Mouse (Mus musculus): ENCODE results near the gene Atn1. TPM values are rescaled to one million over a fixed set of nuclear protein-coding genes. Genes with fewer than 3 reads are reported as not detected.

Gene Atn1
- total RNA-seq, 2 experiments from 2014 or later, result 1.2 to 25.7 TPM

Other genes starting within 250 kb of the Atn1 start
- gene C1ra, start 244.1 kb downstream of the Atn1 start, total RNA-seq (2015), result 2.8 and 3.3 TPM in 2 replicates
- 3.5 and 4.0 TPM in 2 replicates for gene C1ra, start 244.1 kb downstream of the Atn1 start, total RNA-seq (2017)
- gene C1s1, start 214.2 kb downstream of the Atn1 start, total RNA-seq (2015), result not detected in 2 replicates
- not detected in 2 replicates for gene C1s1, start 214.2 kb downstream of the Atn1 start, total RNA-seq (2017)
- gene C1rb, start 186.2 kb downstream of the Atn1 start, total RNA-seq (2015), result not detected in 2 replicates
- gene C1rb, start 186.2 kb downstream of the Atn1 start, total RNA-seq (2017), result not detected in 2 replicates
- gene C1s2, start 120.4 kb downstream of the Atn1 start, total RNA-seq (2015), result not detected in 2 replicates
- gene C1s2, start 120.4 kb downstream of the Atn1 start, total RNA-seq (2017), result not detected in 2 replicates
- gene Lpcat3, start 93.5 kb downstream of the Atn1 start, total RNA-seq (2015), result 38.4 and 40.7 TPM in 2 replicates
- gene Lpcat3, start 93.5 kb downstream of the Atn1 start, total RNA-seq (2017), result 27.8 and 28.8 TPM in 2 replicates
- gene Emg1, start 44.3 kb downstream of the Atn1 start, total RNA-seq (2015), result 204 and 205 TPM in 2 replicates
- 304 and 317 TPM in 2 replicates for gene Emg1, start 44.3 kb downstream of the Atn1 start, total RNA-seq (2017)
- 229 and 271 TPM in 2 replicates for gene Phb2, start 44.2 kb downstream of the Atn1 start, total RNA-seq (2015)
- 335 and 374 TPM in 2 replicates for gene Phb2, start 44.2 kb downstream of the Atn1 start, total RNA-seq (2017)
- 115 and 121 TPM in 2 replicates for gene Ptpn6, start 17.8 kb downstream of the Atn1 start, total RNA-seq (2015)
- 398 and 466 TPM in 2 replicates for gene Ptpn6, start 17.8 kb downstream of the Atn1 start, total RNA-seq (2017)
- 171 and 179 TPM in 2 replicates for gene Grcc10, start 15.2 kb downstream of the Atn1 start, total RNA-seq (2015)
- 99.5 and 133 TPM in 2 replicates for gene Grcc10, start 15.2 kb downstream of the Atn1 start, total RNA-seq (2017)
- gene Gm45234, start 503 bp downstream of the Atn1 start, total RNA-seq (2015), result not detected in 2 replicates
- gene Gm45234, start 503 bp downstream of the Atn1 start, total RNA-seq (2017), result not detected in 2 replicates
- gene Eno2, start 13.1 kb upstream of the Atn1 start, total RNA-seq (2015), result not detected in 2 replicates
- not detected in 2 replicates for gene Eno2, start 13.1 kb upstream of the Atn1 start, total RNA-seq (2017)
- not detected in 2 replicates for gene Lrrc23, start 23.2 kb upstream of the Atn1 start, total RNA-seq (2015)
- gene Lrrc23, start 23.2 kb upstream of the Atn1 start, total RNA-seq (2017), result 0.17 TPM in 1 of 2 replicates, not detected in the other
- 1.6 and 2.2 TPM in 2 replicates for gene Spsb2, start 52.1 kb upstream of the Atn1 start, total RNA-seq (2015)
- gene Spsb2, start 52.1 kb upstream of the Atn1 start, total RNA-seq (2017), result 6.0 and 9.0 TPM in 2 replicates
- 279 and 298 TPM in 2 replicates for gene Tpi1, start 57.8 kb upstream of the Atn1 start, total RNA-seq (2015)
- gene Tpi1, start 57.8 kb upstream of the Atn1 start, total RNA-seq (2017), result 240 and 287 TPM in 2 replicates
- gene Usp5, start 73.0 kb upstream of the Atn1 start, total RNA-seq (2015), result 42.0 and 46.7 TPM in 2 replicates
- gene Usp5, start 73.0 kb upstream of the Atn1 start, total RNA-seq (2017), result 86.1 and 87.7 TPM in 2 replicates
- gene Cdca3, start 73.0 kb upstream of the Atn1 start, total RNA-seq (2015), result 130 and 145 TPM in 2 replicates
- 149 and 159 TPM in 2 replicates for gene Cdca3, start 73.0 kb upstream of the Atn1 start, total RNA-seq (2017)
- gene Gnb3, start 83.8 kb upstream of the Atn1 start, total RNA-seq (2015), result not detected in 2 replicates
- gene Gnb3, start 83.8 kb upstream of the Atn1 start, total RNA-seq (2017), result not detected in 2 replicates
- 1.3 and 3.5 TPM in 2 replicates for gene P3h3, start 101.2 kb upstream of the Atn1 start, total RNA-seq (2015)
- 1.00 and 2.5 TPM in 2 replicates for gene P3h3, start 101.2 kb upstream of the Atn1 start, total RNA-seq (2017)
- not detected in 2 replicates for gene Gpr162, start 107.5 kb upstream of the Atn1 start, total RNA-seq (2015)
- gene Gpr162, start 107.5 kb upstream of the Atn1 start, total RNA-seq (2017), result not detected in 2 replicates
- gene Cd4, start 131.7 kb upstream of the Atn1 start, total RNA-seq (2015), result 0.42 and 1.0 TPM in 2 replicates
- gene Cd4, start 131.7 kb upstream of the Atn1 start, total RNA-seq (2017), result 0.08 and 1.0 TPM in 2 replicates
- gene Lag3, start 155.2 kb upstream of the Atn1 start, total RNA-seq (2015), result 0.81 and 1.3 TPM in 2 replicates
- 0.08 and 1.0 TPM in 2 replicates for gene Lag3, start 155.2 kb upstream of the Atn1 start, total RNA-seq (2017)
- 15.9 and 18.8 TPM in 2 replicates for gene Ptms, start 163.6 kb upstream of the Atn1 start, total RNA-seq (2015)
- 14.0 and 26.1 TPM in 2 replicates for gene Ptms, start 163.6 kb upstream of the Atn1 start, total RNA-seq (2017)
- gene Mlf2, start 174.9 kb upstream of the Atn1 start, total RNA-seq (2015), result 71.3 and 82.7 TPM in 2 replicates
- gene Mlf2, start 174.9 kb upstream of the Atn1 start, total RNA-seq (2017), result 57.0 and 58.8 TPM in 2 replicates
- gene Cops7a, start 209.0 kb upstream of the Atn1 start, total RNA-seq (2015), result 86.3 and 90.2 TPM in 2 replicates
- gene Cops7a, start 209.0 kb upstream of the Atn1 start, total RNA-seq (2017), result 56.1 and 61.8 TPM in 2 replicates
- gene Pianp, start 240.2 kb upstream of the Atn1 start, total RNA-seq (2015), result 0.15 TPM in 1 of 2 replicates, not detected in the other
- gene Pianp, start 240.2 kb upstream of the Atn1 start, total RNA-seq (2017), result not detected in 2 replicates

All from megakaryocyte progenitor cell, adult 5-6 weeks (primary cell).